Mouse (Mus musculus) MEL (cell line): ENCODE data around the gene Itgb6. TPM values are rescaled to one million over a fixed set of nuclear protein-coding genes. Genes with fewer than 3 reads are reported as not detected.

ENCODE experiments used
- DNase-seq: peaks from one replicate; pipeline ENCODE4 v3.0.0; 2011; ENCODE audit warnings: low read depth, low spot score
- H3K27ac ChIP-seq: 2 replicates; pipeline ENCODE4 v1.5.1; 2012; ENCODE audit warnings: low read depth, mild to moderate bottlenecking, control low read depth, low read length, moderate library complexity; ENCODE audit not compliant: control insufficient read depth
- H3K27me3 ChIP-seq, 2 experiments: fragments of 150-350 bp in 1 of 2; sonication (generic) in 1 of 2; 2 replicates each; pipeline ENCODE4 v1.6.1; 2012; ENCODE audit warnings: low read length in 2 of 2, mild to moderate bottlenecking in 2 of 2, improper control_type of control experiment in 1 of 2, moderate library complexity in 1 of 2; ENCODE audit not compliant: insufficient read depth in 2 of 2, control insufficient read depth in 1 of 2
- H3K36me3 ChIP-seq, 2 experiments: 2 replicates each; pipeline ENCODE4 v1.6.1; 2012 to 2014; ENCODE audit warnings: low read length in 2 of 2, improper control_type of control experiment in 1 of 2, inconsistent platforms in 1 of 2, mild to moderate bottlenecking in 1 of 2; ENCODE audit not compliant: insufficient read depth in 2 of 2, control insufficient read depth in 1 of 2
- H3K4me1 ChIP-seq, 2 experiments: fragments of 150-350 bp in 1 of 2; sonication (generic) in 1 of 2; 2 replicates each; pipeline ENCODE4 v1.6.1; 2012; ENCODE audit warnings: low read length in 2 of 2, improper control_type of control experiment in 1 of 2, mild to moderate bottlenecking in 1 of 2; ENCODE audit not compliant: insufficient read depth in 2 of 2, control insufficient read depth in 1 of 2
- H3K4me3 ChIP-seq, 2 experiments: fragments of 150-350 bp in 1 of 2; sonication (generic) in 1 of 2; 2 replicates each; pipeline ENCODE4 v1.5.1; 2012; ENCODE audit warnings: low read depth in 2 of 2, low read length in 2 of 2, mild to moderate bottlenecking in 2 of 2, moderate library complexity in 2 of 2, control low read depth in 1 of 2, improper control_type of control experiment in 1 of 2; ENCODE audit not compliant: control insufficient read depth in 1 of 2, insufficient read depth in 1 of 2
- H3K79me2 ChIP-seq: 2 replicates; pipeline ENCODE4 v1.6.1; 2012; ENCODE audit warnings: mild to moderate bottlenecking, low read length, moderate library complexity; ENCODE audit not compliant: control insufficient read depth, poor library complexity, insufficient read depth
- H3K9ac ChIP-seq: 2 replicates; pipeline ENCODE4 v1.6.1; 2012; ENCODE audit warnings: low read depth, mild to moderate bottlenecking, control low read depth, low read length, moderate library complexity; ENCODE audit not compliant: control insufficient read depth, poor library complexity, severe bottlenecking
- H3K9me3 ChIP-seq: fragments of 150-350 bp; sonication (generic); replicated peaks from 2 replicates; pipeline ENCODE4 v1.6.1; 2012; ENCODE audit warnings: mild to moderate bottlenecking, low read length, improper control_type of control experiment, moderate library complexity; ENCODE audit not compliant: insufficient read depth
- CHD1 ChIP-seq: IDR thresholded peaks from 2 replicates; pipeline ENCODE4 v1.6.1; 2012; ENCODE audit warnings: low read depth, mild to moderate bottlenecking, inconsistent platforms, low read length, improper control_type of control experiment
- CHD2 ChIP-seq: IDR thresholded peaks from 2 replicates; pipeline ENCODE4 v1.6.1; 2011; ENCODE audit warnings: low read length, improper control_type of control experiment
- E2F4 ChIP-seq: IDR thresholded peaks from 2 replicates; pipeline ENCODE4 v1.6.1; 2011; ENCODE audit warnings: low read depth, low read length, improper control_type of control experiment, borderline replicate concordance
- ELF1 ChIP-seq: IDR thresholded peaks from 2 replicates; pipeline ENCODE4 v1.6.1; 2014; ENCODE audit warnings: low read depth, mild to moderate bottlenecking, inconsistent platforms, low read length, improper control_type of control experiment, moderate library complexity
- EP300 ChIP-seq, 2 experiments: IDR thresholded peaks; 2 replicates each; pipeline ENCODE4 v1.6.1; 2011; ENCODE audit warnings: improper control_type of control experiment in 2 of 2, low read length in 2 of 2, low read depth in 1 of 2, mild to moderate bottlenecking in 1 of 2
- ETS1 ChIP-seq: IDR thresholded peaks from 2 replicates; pipeline ENCODE4 v1.6.1; 2012; ENCODE audit warnings: low read depth, mild to moderate bottlenecking, inconsistent platforms, low read length, improper control_type of control experiment, moderate library complexity
- GATA1 ChIP-seq: IDR thresholded peaks from 2 replicates; pipeline ENCODE4 v1.6.1; 2011; ENCODE audit warnings: low read depth, low read length, improper control_type of control experiment
- HCFC1 ChIP-seq: IDR thresholded peaks from 2 replicates; pipeline ENCODE4 v1.6.1; 2012; ENCODE audit warnings: low read depth, mild to moderate bottlenecking, inconsistent platforms, low read length, improper control_type of control experiment, moderate library complexity
- JUND ChIP-seq: IDR thresholded peaks from 2 replicates; pipeline ENCODE4 v1.6.1; 2011; ENCODE audit warnings: low read depth, mild to moderate bottlenecking, improper control_type of control experiment, low read length
- MAFK ChIP-seq: IDR thresholded peaks from 2 replicates; pipeline ENCODE4 v1.6.1; 2011; ENCODE audit warnings: low read depth, mild to moderate bottlenecking, low read length, improper control_type of control experiment, borderline replicate concordance
- MXI1 ChIP-seq: IDR thresholded peaks from 2 replicates; pipeline ENCODE4 v1.6.1; 2011; ENCODE audit warnings: mild to moderate bottlenecking, low read depth, low read length, improper control_type of control experiment
- POLR2AphosphoS5 ChIP-seq: IDR thresholded peaks from 2 replicates; pipeline ENCODE4 v1.6.1; 2012; ENCODE audit warnings: low read depth, borderline replicate concordance, mild to moderate bottlenecking, inconsistent platforms, low read length, moderate library complexity, mixed read lengths
- RAD21 ChIP-seq: IDR thresholded peaks from 2 replicates; pipeline ENCODE4 v1.6.1; 2011; ENCODE audit warnings: mild to moderate bottlenecking, low read depth, low read length, improper control_type of control experiment
- RCOR1 ChIP-seq: IDR thresholded peaks from 2 replicates; pipeline ENCODE4 v1.6.1; 2012; ENCODE audit warnings: low read depth, mild to moderate bottlenecking, inconsistent platforms, low read length, improper control_type of control experiment
- SIN3A ChIP-seq: IDR thresholded peaks from 2 replicates; pipeline ENCODE4 v1.6.1; 2012; ENCODE audit warnings: low read length, improper control_type of control experiment, inconsistent platforms
- SMC3 ChIP-seq: IDR thresholded peaks from 2 replicates; pipeline ENCODE4 v1.6.1; 2011; ENCODE audit warnings: low read depth, low read length, improper control_type of control experiment
- TBP ChIP-seq: IDR thresholded peaks from 2 replicates; pipeline ENCODE4 v1.8.0; 2011; ENCODE audit warnings: low read depth, low read length, improper control_type of control experiment
- TCF12 ChIP-seq: IDR thresholded peaks from 2 replicates; pipeline ENCODE4 v1.6.1; 2014; ENCODE audit warnings: low read depth, mild to moderate bottlenecking, inconsistent platforms, low read length, improper control_type of control experiment, moderate library complexity
- UBTF ChIP-seq: IDR thresholded peaks from 2 replicates; pipeline ENCODE4 v1.6.1; 2012; ENCODE audit warnings: low read depth, mild to moderate bottlenecking, inconsistent platforms, low read length, improper control_type of control experiment, moderate library complexity, borderline replicate concordance; ENCODE audit not compliant: insufficient read depth
- USF2 ChIP-seq, 2 experiments: IDR thresholded peaks; 2 replicates each; pipeline ENCODE4 v1.6.1; 2011 to 2012; ENCODE audit warnings: improper control_type of control experiment in 2 of 2, low read length in 2 of 2, borderline replicate concordance in 1 of 2, inconsistent platforms in 1 of 2, low read depth in 1 of 2, mild to moderate bottlenecking in 1 of 2; ENCODE audit not compliant: insufficient read depth in 1 of 2
- ZC3H11A ChIP-seq: IDR thresholded peaks from 2 replicates; pipeline ENCODE4 v1.6.1; 2012; ENCODE audit warnings: low read depth, mild to moderate bottlenecking, inconsistent platforms, low read length, improper control_type of control experiment
- ZKSCAN1 ChIP-seq: IDR thresholded peaks from 2 replicates; pipeline ENCODE4 v1.6.1; 2012; ENCODE audit warnings: low read depth, mild to moderate bottlenecking, inconsistent platforms, low read length, improper control_type of control experiment, moderate library complexity
- ZMIZ1 ChIP-seq: IDR thresholded peaks from 2 replicates; pipeline ENCODE4 v1.6.1; 2012; ENCODE audit warnings: low read depth, mild to moderate bottlenecking, inconsistent platforms, low read length, improper control_type of control experiment, moderate library complexity
- ZNF384 ChIP-seq: IDR thresholded peaks from 2 replicates; pipeline ENCODE4 v1.6.1; 2012; ENCODE audit warnings: low read depth, mild to moderate bottlenecking, inconsistent platforms, low read length, improper control_type of control experiment
- polyA plus RNA-seq, 2 experiments: library from polyadenylated mRNA; stranded (reverse) in 1 of 2; unstranded in 1 of 2; fragments of >175 nt in 1 of 2; fragments of >200 nt in 1 of 2; gene quantifications; 2 replicates each; pipeline versions ENCODE4 v1.2.1 to v1.2.4; 2012; ENCODE audit warnings: low replicate concordance in 2 of 2, low read depth in 1 of 2; ENCODE audit not compliant: insufficient read length in 2 of 2, insufficient read depth in 1 of 2, missing spikeins in 1 of 2
- total RNA-seq: library from RNA; depleted of rRNA; stranded (reverse); fragments of 300-350 nt; gene quantifications from 2 replicates; pipeline ENCODE4 v1.2.3, GENCODE M21; 2012

Itgb6 gene
- total and polyA plus RNA-seq, 3 experiments = not detected

GRCm38 (mm10) chr2:60636481-60636880 lies 86.0 kb downstream of the Itgb6 start:
- no peak for DNase-seq
- Histone ChIP-seq H3K9me3 (no peaks in the 10 kb centered on the region), H3K4me3 (no peak overlapping the region), H3K27me3 (no peaks in the 10 kb centered on the region), H3K36me3 (no peaks in the 10 kb centered on the region), H3K9ac (no peak overlapping the region), H3K79me2 (no peaks in the 10 kb centered on the region), H3K27ac (no peak overlapping the region), H3K4me1 (no peaks in the 10 kb centered on the region)
- TF ChIP-seq SMC3 (no peak), ETS1 (no peak), CHD1 (no peak), E2F4 (no peak), ZKSCAN1 (no peak), POLR2AphosphoS5 (no peak), USF2 (IDR thresholded peaks at IDR 0.05; ENCODE audit: borderline replicate concordance in 1 of 2, insufficient read depth in 1 of 2, low read depth in 1 of 2, low read length in 2 of 2) (no peak), GATA1 (no peak), SIN3A (no peak), TBP (no peak), RAD21 (no peak), UBTF (no peak), HCFC1 (no peak)

DNA sequence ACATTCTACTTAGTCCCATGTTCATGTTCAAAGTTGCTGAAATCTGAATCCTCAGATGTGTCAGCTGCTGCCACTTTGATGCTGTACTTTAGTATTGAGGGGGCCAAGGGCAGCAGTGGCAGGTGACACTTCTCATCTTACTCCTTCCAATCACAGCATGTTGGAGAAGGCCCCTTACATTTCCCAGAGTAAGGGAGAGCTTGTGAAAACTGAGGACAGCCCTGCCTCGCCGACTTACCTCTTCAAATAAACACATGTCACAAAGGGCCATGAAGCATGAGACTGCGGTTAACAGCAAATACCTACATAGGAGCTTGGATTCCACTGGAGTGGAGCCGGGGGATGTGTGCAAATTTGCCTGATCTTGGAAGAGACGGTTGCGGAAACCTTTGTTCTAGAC lies 86.4 kb downstream of the Itgb6 start:
- Histone ChIP-seq H3K27me3 (no peaks in the 10 kb centered on the region), H3K4me1 (no peaks in the 10 kb centered on the region), H3K9ac (no peak overlapping the region), H3K9me3 (no peaks in the 10 kb centered on the region), H3K4me3 (no peak overlapping the region), H3K36me3 (no peaks in the 10 kb centered on the region)
- DNase-seq = no peak
- no peak for TF ChIP-seq TBP
- TF ChIP-seq ZKSCAN1 = no peak
- no peak for TF ChIP-seq ZNF384
- TF ChIP-seq, all 39 proteins: peak for 0
- no peak overlapping the region for H3K27ac ChIP-seq
- H3K79me2 ChIP-seq = no peaks in the 10 kb centered on the region

- no peak overlapping the region for H3K4me3 ChIP-seq
- H3K9ac ChIP-seq = no peak overlapping the region
- no peaks in the 10 kb centered on the region for H3K36me3 ChIP-seq
- no peaks in the 10 kb centered on the region for H3K27me3 ChIP-seq
- DNase-seq = no peak
- no peaks in the 10 kb centered on the region for H3K9me3 ChIP-seq
- H3K27ac ChIP-seq = no peak overlapping the region
- H3K79me2 ChIP-seq = no peaks in the 10 kb centered on the region
- TF ChIP-seq MAFK (no peak), CHD1 (no peak), ZC3H11A (no peak), MXI1 (no peak), RCOR1 (no peak), ZNF384 (no peak), POLR2AphosphoS5 (no peak), JUND (no peak), UBTF (no peak), GATA1 (no peak), ZMIZ1 (no peak), ELF1 (no peak), TCF12 (no peak), HCFC1 (no peak), CHD2 (no peak), EP300 (IDR thresholded peaks at IDR 0.05; ENCODE audit: low read depth in 1 of 2, low read length in 2 of 2) (no peak)
- no peaks in the 10 kb centered on the region for H3K4me1 ChIP-seq
Measured at GRCm38 (mm10) chr2:60632791-60633190, 89.7 kb downstream of the Itgb6 start.
